Mouse (Mus musculus) heart, postnatal 0 days (tissue): ENCODE data around the gene Lrrc20.
"Not testable (repeated sequence)": the region's sequence is repeated elsewhere in the genome, so short reads cannot be mapped to it uniquely, and the experiment has no call there.

Source experiments
- CTCF ChIP-seq: IDR thresholded peaks from 2 replicates; pipeline ENCODE4 v1.5.1; 2016; ENCODE audit warnings: antibody characterized with exemption, control low read depth, low read depth
- EP300 ChIP-seq: IDR thresholded peaks from 2 replicates; pipeline ENCODE4 v1.6.1; 2016; ENCODE audit warnings: antibody characterized with exemption, low read depth

DNA sequence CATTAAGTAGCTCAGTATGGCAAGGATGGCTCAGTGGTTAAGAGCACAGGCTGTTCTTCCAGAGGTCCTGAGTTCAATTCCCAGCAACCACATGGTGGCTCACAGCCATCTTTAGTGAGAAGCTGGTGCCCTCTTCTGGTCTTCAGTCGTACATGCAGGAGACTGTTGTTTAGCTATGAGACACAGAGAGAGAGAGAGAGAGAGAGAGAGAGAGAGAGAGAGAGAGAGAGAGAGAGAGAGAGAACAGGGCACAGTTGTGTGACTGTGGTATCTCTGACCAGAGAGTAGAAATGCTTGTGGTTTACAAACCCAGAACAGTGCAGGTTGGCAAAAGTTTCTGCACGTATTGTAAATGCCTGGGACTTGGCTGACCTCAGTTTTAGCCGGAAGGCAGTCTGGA, 148.3 kb downstream of the Lrrc20 start:
- peak; percentile 8; the same call in 1 of the 2 replicates for TF ChIP-seq CTCF
- TF ChIP-seq EP300: not testable (repeated sequence)
